Mouse (Mus musculus): ENCODE data around the gene Dxo. TPM values are rescaled to one million over a fixed set of nuclear protein-coding genes. Genes with fewer than 3 reads are reported as not detected.
"Not testable (repeated sequence)": the region's sequence is repeated elsewhere in the genome, so short reads cannot be mapped to it uniquely, and the experiment has no call there.

The Dxo gene
- polyA plus RNA-seq, 2 experiments, result 52.6 to 87.6 TPM

DNA sequence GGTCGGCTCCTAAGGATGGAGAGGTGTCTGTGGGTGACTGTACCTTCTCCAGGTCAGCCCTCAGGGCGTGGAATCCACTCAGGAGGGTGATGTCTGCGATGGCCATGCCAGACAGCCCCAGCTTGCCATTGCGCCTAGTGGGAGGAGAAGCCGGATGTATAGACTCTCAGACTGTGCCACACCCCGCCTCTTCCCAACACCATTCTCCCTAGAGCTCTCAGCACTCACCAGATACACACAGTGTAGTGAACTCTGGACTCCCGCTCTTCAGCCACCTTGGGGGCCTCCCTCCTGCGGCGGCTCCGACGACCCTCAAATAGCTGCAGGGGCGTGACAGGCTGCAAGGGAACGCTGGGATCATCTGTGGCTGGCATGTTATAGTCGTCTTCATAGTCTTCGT is 25.5 kb upstream of the Dxo start:
- Histone ChIP-seq H3K36me3 (ENCODE audit: control insufficient read depth, insufficient read depth, low read length) (no peaks in the 10 kb centered on the region), H3K4me2 (replicated peaks; ENCODE audit: low read depth, low read length, severe bottlenecking) (no peak overlapping the region), H3K4me1 (ENCODE audit: control insufficient read depth, insufficient read depth, low read length) (no peaks in the 10 kb centered on the region), H3K27ac (replicated peaks; ENCODE audit: low read depth, low read length) (no peak overlapping the region), H3K9ac (ENCODE audit: low read depth, low read length, severe bottlenecking) (no peak overlapping the region), H3K9me3 (ENCODE audit: control insufficient read depth, low read length) (no peaks in the 10 kb centered on the region), H3K27me3 (ENCODE audit: control insufficient read depth, insufficient read depth, low read length) (no peaks in the 10 kb centered on the region), H3K4me3 (replicated peaks; ENCODE audit: low read length) (no peak overlapping the region)
- no peak for TF ChIP-seq POLR2A (IDR thresholded peaks at IDR 0.05; ENCODE audit: borderline replicate concordance, extremely low read depth, insufficient read depth, insufficient read length)
- no peak for ATAC-seq (ENCODE audit: low FRiP score, low read depth)
- WGBS, result 68% methylated on average over 15 of the region's 15 CpGs
- DNase-seq (ENCODE audit: low spot score), result no peak

- ATAC-seq (ENCODE audit: low FRiP score, low read depth); H3K4me1 ChIP-seq (ENCODE audit: control insufficient read depth, insufficient read depth, low read length); DNase-seq (ENCODE audit: low spot score); H3K36me3 ChIP-seq (ENCODE audit: control insufficient read depth, insufficient read depth, low read length); H3K27me3 ChIP-seq (ENCODE audit: control insufficient read depth, insufficient read depth, low read length); H3K27ac ChIP-seq (replicated peaks; ENCODE audit: low read depth, low read length); H3K4me3 ChIP-seq (replicated peaks; ENCODE audit: low read length); H3K4me2 ChIP-seq (replicated peaks; ENCODE audit: low read depth, low read length, severe bottlenecking); H3K9ac ChIP-seq (ENCODE audit: low read depth, low read length, severe bottlenecking); H3K9me3 ChIP-seq (ENCODE audit: control insufficient read depth, low read length): not testable (repeated sequence)
- 58% methylated on average over 11 of the region's 12 CpGs for WGBS
These were observed 23.1 kb upstream of the Dxo start for GRCm38 (mm10) chr17:34813747-34814146.

- WGBS, result 76% methylated on average over 7 of the region's 7 CpGs
These were observed 21.9 kb upstream of the Dxo start for GRCm38 (mm10) chr17:34814818-34815370.

DNA sequence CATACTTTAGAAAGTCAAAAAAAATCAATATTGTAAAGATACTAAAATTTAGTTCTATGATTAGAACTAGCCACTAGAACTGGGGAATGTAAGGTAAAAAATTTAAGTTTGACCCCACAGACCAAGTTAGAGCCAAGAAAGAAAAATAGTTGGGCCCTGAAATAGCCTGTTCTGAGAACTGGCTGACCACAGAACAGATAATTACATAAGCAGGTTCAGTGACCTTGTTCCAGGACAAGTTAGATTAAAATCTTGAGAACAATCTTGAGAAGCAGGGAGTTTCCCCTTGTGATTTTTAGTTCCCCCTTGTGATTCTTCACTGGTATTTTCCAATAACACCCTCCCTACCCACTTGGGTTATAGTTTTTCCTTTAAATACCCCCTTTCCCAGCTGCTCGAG is 6.0 kb upstream of the Dxo start:
- 88% methylated on average over 1 of the region's 1 CpGs for WGBS
- not testable (repeated sequence) for ATAC-seq (ENCODE audit: low FRiP score, low read depth); H3K9me3 ChIP-seq (ENCODE audit: control insufficient read depth, low read length); H3K27me3 ChIP-seq (ENCODE audit: control insufficient read depth, insufficient read depth, low read length); H3K9ac ChIP-seq (ENCODE audit: low read depth, low read length, severe bottlenecking); DNase-seq (ENCODE audit: low spot score); H3K4me2 ChIP-seq (replicated peaks; ENCODE audit: low read depth, low read length, severe bottlenecking); H3K27ac ChIP-seq (replicated peaks; ENCODE audit: low read depth, low read length); H3K4me1 ChIP-seq (ENCODE audit: control insufficient read depth, insufficient read depth, low read length); H3K4me3 ChIP-seq (replicated peaks; ENCODE audit: low read length)
- H3K36me3 ChIP-seq (ENCODE audit: control insufficient read depth, insufficient read depth, low read length), result peaks cover 37% of the 10 kb centered on the region

More at GRCm38 (mm10) chr17:34814818-34815370, 21.9 kb upstream of the Dxo start:
- no peak overlapping the region for H3K4me2 ChIP-seq (replicated peaks; ENCODE audit: low read depth, low read length, severe bottlenecking)
- no peak for TF ChIP-seq POLR2A (IDR thresholded peaks at IDR 0.05; ENCODE audit: borderline replicate concordance, extremely low read depth, insufficient read depth, insufficient read length)
- no peak overlapping the region for H3K4me3 ChIP-seq (replicated peaks; ENCODE audit: low read length)
- no peaks in the 10 kb centered on the region for H3K36me3 ChIP-seq (ENCODE audit: control insufficient read depth, insufficient read depth, low read length)
- no peaks in the 10 kb centered on the region for H3K27me3 ChIP-seq (ENCODE audit: control insufficient read depth, insufficient read depth, low read length)
- DNase-seq (ENCODE audit: low spot score) (no peak), ATAC-seq (ENCODE audit: low FRiP score, low read depth) (no peak)
- no peaks in the 10 kb centered on the region for H3K9me3 ChIP-seq (ENCODE audit: control insufficient read depth, low read length)
- no peak overlapping the region for H3K9ac ChIP-seq (ENCODE audit: low read depth, low read length, severe bottlenecking)
- no peak overlapping the region for H3K27ac ChIP-seq (replicated peaks; ENCODE audit: low read depth, low read length)
- H3K4me1 ChIP-seq (ENCODE audit: control insufficient read depth, insufficient read depth, low read length), result no peaks in the 10 kb centered on the region

- DNase-seq (ENCODE audit: low spot score), result no peak
- H3K27me3 ChIP-seq (ENCODE audit: control insufficient read depth, insufficient read depth, low read length), result no peaks in the 10 kb centered on the region
- peak overlapping the region; percentile 83 for H3K4me3 ChIP-seq (replicated peaks; ENCODE audit: low read length)
- peak overlapping the region; percentile 69 for H3K9ac ChIP-seq (ENCODE audit: low read depth, low read length, severe bottlenecking)
- WGBS, result 6% methylated on average over 42 of the region's 48 CpGs
- no peaks in the 10 kb centered on the region for H3K9me3 ChIP-seq (ENCODE audit: control insufficient read depth, low read length)
- peaks cover 14% of the 10 kb centered on the region for H3K4me1 ChIP-seq (ENCODE audit: control insufficient read depth, insufficient read depth, low read length)
- no peak for TF ChIP-seq POLR2A (IDR thresholded peaks at IDR 0.05; ENCODE audit: borderline replicate concordance, extremely low read depth, insufficient read depth, insufficient read length)
- peaks cover 33% of the 10 kb centered on the region for H3K36me3 ChIP-seq (ENCODE audit: control insufficient read depth, insufficient read depth, low read length)
- peak overlapping the region; percentile 3; the same call in 1 of the 2 replicates for H3K27ac ChIP-seq (replicated peaks; ENCODE audit: low read depth, low read length)
- H3K4me2 ChIP-seq (replicated peaks; ENCODE audit: low read depth, low read length, severe bottlenecking), result peak overlapping the region; percentile 93
- ATAC-seq (ENCODE audit: low FRiP score, low read depth), result peak; percentile 72
These were observed 514 bp upstream of the Dxo start for GRCm38 (mm10) chr17:34836155-34836855.

Measured in limb, embryonic 14.5 days (tissue).